Mouse (Mus musculus) hindbrain, embryonic 15.5 days (tissue): Measurements from ENCODE around the gene Scyl2. TPM values are rescaled to one million over a fixed set of nuclear protein-coding genes. Genes with fewer than 3 reads are reported as not detected.
A peak's percentile ranks its signal among the peaks of the same experiment; 100 is the strongest.
"Not testable (repeated sequence)": the region's sequence is repeated elsewhere in the genome, so short reads cannot be mapped to it uniquely, and the experiment has no call there.

ENCODE experiments used
- ATAC-seq: fragments of 200-750 bp; cut with Nextera tagmentation; 2 replicates; pipeline ENCODE4 v1.8.0; 2017; ENCODE audit warnings: low read depth, moderate number of reproducible peaks, moderate TSS enrichment; ENCODE audit not compliant: low FRiP score
- H3K27ac ChIP-seq: fragments of 300-500 bp; sonication (generic); replicated peaks from 2 replicates; pipeline ENCODE4 v1.5.1; 2015; ENCODE audit warnings: mild to moderate bottlenecking, inconsistent platforms
- H3K27me3 ChIP-seq: fragments of 300-500 bp; sonication (generic); 2 replicates; pipeline ENCODE4 v1.6.1; 2015; ENCODE audit warnings: control low read depth, inconsistent platforms
- H3K36me3 ChIP-seq: fragments of 300-500 bp; sonication (generic); 2 replicates; pipeline ENCODE4 v1.6.1; 2015; ENCODE audit warnings: control low read depth, inconsistent platforms
- H3K4me1 ChIP-seq: fragments of 300-500 bp; sonication (generic); replicated peaks from 2 replicates; pipeline ENCODE4 v1.6.1; 2015; ENCODE audit warnings: control low read depth, inconsistent platforms
- H3K4me2 ChIP-seq: fragments of 300-500 bp; sonication (generic); 2 replicates; pipeline ENCODE4 v1.6.1; 2015; ENCODE audit warnings: moderate library complexity, mild to moderate bottlenecking, inconsistent platforms
- H3K4me3 ChIP-seq: fragments of 300-500 bp; sonication (generic); 2 replicates; pipeline ENCODE4 v1.5.1; 2015; ENCODE audit warnings: mild to moderate bottlenecking, inconsistent platforms
- H3K9ac ChIP-seq: fragments of 300-500 bp; sonication (generic); 2 replicates; pipeline ENCODE4 v1.6.1; 2015; ENCODE audit warnings: inconsistent platforms
- H3K9me3 ChIP-seq: fragments of 300-500 bp; sonication (generic); 2 replicates; pipeline ENCODE4 v1.6.1; 2016; ENCODE audit warnings: control low read depth, inconsistent platforms
- WGBS: fragments of 180-500 bp; shearing (Covaris S2); methylation state at CpG from one replicate; pipeline ENCODE4 v1.1.7; 2015; 5-methylcytosine and 5-hydroxymethylcytosine counted together
- polyA plus RNA-seq: library from polyadenylated mRNA; unstranded; fragments of >200 nt; fragmentation: Nextera tagmentation; extraction: Ambion mirVana; gene quantifications from 2 replicates; pipeline ENCODE4 v1.2.1, GENCODE M21; 2015

Scyl2 gene
- polyA plus RNA-seq, 1 experiment from 2014 or later = 7.5 TPM

DNA sequence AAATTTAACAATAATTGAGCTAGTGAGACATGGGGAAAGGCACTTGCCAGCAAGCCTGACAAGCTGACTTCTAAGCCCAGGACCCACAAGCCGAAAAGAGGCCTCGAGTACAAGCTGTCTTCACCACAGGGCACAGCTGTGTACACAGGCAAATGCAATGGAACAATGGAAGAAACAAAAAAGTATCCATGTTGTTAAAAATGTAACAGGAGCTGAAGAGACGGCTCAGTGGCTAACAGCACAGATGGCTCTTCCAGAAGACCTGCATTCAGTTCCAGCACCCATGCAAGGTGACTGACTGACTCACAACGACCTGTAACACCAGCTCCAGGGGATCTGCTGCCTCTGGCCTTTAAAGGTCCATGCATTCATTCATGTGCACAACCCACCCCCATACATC, 9.5 kb downstream of the Scyl2 start:
- no peak for ATAC-seq
- WGBS = 56% methylated on average over 4 of the region's 4 CpGs

DNA sequence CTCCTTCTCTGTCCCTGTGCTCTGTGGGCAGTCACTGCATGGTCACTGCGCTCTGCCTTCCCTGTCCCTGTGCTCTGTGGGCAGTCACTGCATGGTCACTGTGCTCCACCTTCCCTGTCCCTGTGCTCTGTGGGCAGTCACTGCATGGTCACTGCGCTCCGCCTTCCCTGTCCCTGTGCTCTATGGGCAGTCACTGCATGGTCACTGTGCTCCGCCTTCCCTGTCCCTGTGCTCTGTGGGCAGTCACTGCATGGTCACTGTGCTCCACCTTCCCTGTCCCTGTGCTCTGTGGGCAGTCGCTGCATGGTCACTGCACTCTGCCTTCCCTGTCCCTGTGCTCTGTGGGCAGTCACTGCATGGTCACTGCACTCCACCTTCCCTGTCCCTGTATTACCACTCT, 15.7 kb downstream of the Scyl2 start:
- H3K27me3 ChIP-seq, H3K4me2 ChIP-seq, H3K9ac ChIP-seq, H3K4me1 ChIP-seq, H3K4me3 ChIP-seq, H3K36me3 ChIP-seq, H3K9me3 ChIP-seq, H3K27ac ChIP-seq, ATAC-seq: not testable (repeated sequence)
- 96% methylated on average over 5 of the region's 5 CpGs for WGBS

More for the DNA sequence above, 9.5 kb downstream of the Scyl2 start:
- no peaks in the 10 kb centered on the region for H3K27me3 ChIP-seq
- no peak overlapping the region for H3K9ac ChIP-seq
- no peak overlapping the region for H3K4me3 ChIP-seq
- no peaks in the 10 kb centered on the region for H3K9me3 ChIP-seq
- no peak overlapping the region for H3K27ac ChIP-seq
- H3K36me3 ChIP-seq = no peaks in the 10 kb centered on the region
- H3K4me1 ChIP-seq = no peaks in the 10 kb centered on the region
- no peak overlapping the region for H3K4me2 ChIP-seq

DNA sequence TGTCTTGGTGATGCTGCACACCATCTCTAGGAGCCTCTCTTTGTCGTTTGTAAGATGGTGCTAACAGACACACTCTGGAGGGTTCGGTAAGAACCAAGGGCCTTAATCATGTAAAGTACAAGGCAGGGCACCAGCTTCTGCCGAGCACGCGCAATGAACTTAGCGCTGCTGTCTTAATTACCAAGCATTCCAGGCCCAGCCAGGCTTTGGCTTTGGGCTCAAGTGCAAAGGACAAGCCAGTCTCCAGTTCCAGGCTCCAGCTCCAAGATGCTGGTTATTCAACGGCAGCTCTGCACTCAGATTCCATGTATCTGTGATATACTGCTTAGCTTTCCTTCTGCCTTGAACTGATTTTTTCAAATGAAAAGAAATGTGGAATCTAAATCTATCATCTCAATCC, 18.5 kb downstream of the Scyl2 start:
- no peak overlapping the region for H3K4me2 ChIP-seq
- 86% methylated on average over 7 of the region's 7 CpGs for WGBS
- H3K36me3 ChIP-seq = peaks cover 12% of the 10 kb centered on the region; the same call in 1 of the 2 replicates
- no peaks in the 10 kb centered on the region for H3K9me3 ChIP-seq
- H3K9ac ChIP-seq = no peak overlapping the region
- no peak overlapping the region for H3K27ac ChIP-seq
- no peak overlapping the region for H3K4me3 ChIP-seq
- no peaks in the 10 kb centered on the region for H3K4me1 ChIP-seq
- H3K27me3 ChIP-seq = no peaks in the 10 kb centered on the region
- no peak for ATAC-seq

DNA sequence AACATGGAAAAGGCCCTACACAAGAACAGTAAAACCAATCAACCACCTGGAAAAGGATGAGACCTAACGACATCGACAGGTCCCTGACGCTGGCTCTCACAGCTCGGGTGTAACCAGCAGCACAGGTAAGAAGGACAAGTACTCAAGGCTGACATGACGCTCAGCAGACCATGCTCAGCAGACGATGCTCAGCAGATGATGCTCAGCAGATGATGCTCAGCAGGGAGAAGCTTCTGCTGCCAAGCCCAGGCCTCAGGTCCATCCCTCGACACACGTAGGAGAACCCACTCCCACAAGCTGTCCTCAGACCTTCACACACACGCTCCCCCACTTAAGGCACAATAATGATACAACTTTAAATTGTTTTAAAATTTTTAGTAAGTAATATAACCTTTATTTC, 20.4 kb downstream of the Scyl2 start:
- Histone ChIP-seq H3K9ac (no peak overlapping the region), H3K4me2 (no peak overlapping the region), H3K27ac (no peak overlapping the region), H3K9me3 (no peaks in the 10 kb centered on the region), H3K36me3 (peaks cover 18% of the 10 kb centered on the region), H3K4me3 (no peak overlapping the region), H3K27me3 (no peaks in the 10 kb centered on the region), H3K4me1 (no peaks in the 10 kb centered on the region)
- ATAC-seq = no peak; the same call in 1 of the 2 replicates
- WGBS = 85% methylated on average over 9 of the region's 9 CpGs

DNA sequence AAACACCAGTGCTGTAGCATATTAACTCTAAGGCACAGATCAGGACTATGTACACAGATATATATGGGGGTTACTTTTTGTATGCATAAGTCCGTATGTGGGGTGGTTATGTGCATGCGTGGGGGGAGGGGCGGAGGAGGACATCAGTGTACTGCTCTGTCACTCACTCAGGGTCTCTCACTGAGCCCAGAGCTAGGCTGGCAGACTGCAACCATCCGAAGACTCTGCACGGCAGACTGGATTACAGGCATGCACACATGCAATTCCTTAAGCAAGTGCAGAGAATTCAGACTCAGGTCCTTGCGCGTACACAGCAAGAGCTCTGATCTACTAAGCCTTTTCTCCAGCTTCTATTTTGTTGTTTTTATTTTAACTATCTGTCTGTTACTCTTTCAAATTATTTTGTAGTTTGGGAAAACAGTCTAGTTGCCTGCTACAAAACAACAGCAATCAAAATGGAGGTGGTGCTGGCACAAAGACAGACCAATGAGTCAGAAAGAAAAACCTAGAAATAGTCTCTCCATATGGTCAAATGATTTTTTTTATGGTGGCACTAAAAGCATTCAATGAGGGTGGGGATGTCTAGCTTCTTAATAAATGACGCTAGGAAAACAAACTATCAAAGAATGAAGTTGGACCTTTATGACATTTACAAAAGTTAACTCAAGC, 21.0 kb downstream of the Scyl2 start:
- no peak for ATAC-seq

DNA sequence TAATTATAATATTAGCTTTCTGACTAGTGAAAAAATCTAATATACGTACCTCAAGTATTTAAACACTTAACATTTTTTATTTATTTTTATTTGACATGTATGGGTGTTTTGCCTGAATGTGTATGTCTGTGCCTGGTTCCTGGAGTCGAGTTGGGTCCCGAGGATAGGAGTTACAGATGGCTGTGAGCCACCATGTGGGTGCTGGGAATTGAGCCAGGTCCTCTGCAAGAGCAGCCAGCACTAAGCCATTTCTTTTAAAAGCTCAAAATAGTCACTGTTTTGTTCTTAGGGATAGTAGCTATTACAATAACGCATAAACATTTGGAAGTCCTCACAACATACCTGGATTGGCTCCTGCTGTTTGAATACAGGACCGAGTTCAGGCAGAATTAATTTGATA, 29.7 kb downstream of the Scyl2 start:
- Histone ChIP-seq H3K4me1 (no peaks in the 10 kb centered on the region), H3K9me3 (no peaks in the 10 kb centered on the region), H3K9ac (no peak overlapping the region), H3K27me3 (no peaks in the 10 kb centered on the region), H3K36me3 (peaks cover 60% of the 10 kb centered on the region), H3K27ac (no peak overlapping the region), H3K4me2 (no peak overlapping the region), H3K4me3 (no peak overlapping the region)
- WGBS = 81% methylated on average over 5 of the region's 5 CpGs
- ATAC-seq = no peak

More for the DNA sequence above, 21.0 kb downstream of the Scyl2 start:
- Histone ChIP-seq H3K4me3 (no peak overlapping the region), H3K9ac (no peak overlapping the region), H3K9me3 (no peaks in the 10 kb centered on the region), H3K27me3 (no peaks in the 10 kb centered on the region), H3K27ac (no peak overlapping the region), H3K4me1 (no peaks in the 10 kb centered on the region), H3K4me2 (no peak overlapping the region), H3K36me3 (peaks cover 18% of the 10 kb centered on the region)
- WGBS = 96% methylated on average over 8 of the region's 8 CpGs

DNA sequence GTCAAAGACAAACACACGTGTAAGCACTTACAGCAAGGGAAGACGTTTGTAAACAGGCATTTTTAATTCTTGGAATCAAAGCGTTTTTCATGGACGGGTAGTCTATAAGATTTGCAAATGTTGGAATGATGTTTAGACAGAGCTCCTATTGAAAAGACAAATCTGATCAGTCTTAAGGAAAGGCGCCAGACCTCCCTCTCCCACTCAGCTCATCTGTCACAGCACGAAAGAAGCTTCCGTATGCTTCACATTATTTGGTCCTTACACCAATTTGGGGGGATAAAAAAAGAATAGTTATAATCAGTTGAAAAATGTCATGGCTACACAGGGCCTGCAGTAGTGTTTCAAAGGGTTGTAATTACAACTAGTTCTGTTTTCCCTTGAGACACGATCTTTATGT, 33.2 kb downstream of the Scyl2 start:
- Histone ChIP-seq H3K27ac (no peak overlapping the region), H3K4me3 (no peak overlapping the region), H3K4me2 (no peak overlapping the region), H3K4me1 (no peaks in the 10 kb centered on the region), H3K9ac (no peak overlapping the region), H3K36me3 (peaks cover 60% of the 10 kb centered on the region), H3K9me3 (no peaks in the 10 kb centered on the region), H3K27me3 (no peaks in the 10 kb centered on the region)
- WGBS = 90% methylated on average over 8 of the region's 8 CpGs
- no peak for ATAC-seq

DNA sequence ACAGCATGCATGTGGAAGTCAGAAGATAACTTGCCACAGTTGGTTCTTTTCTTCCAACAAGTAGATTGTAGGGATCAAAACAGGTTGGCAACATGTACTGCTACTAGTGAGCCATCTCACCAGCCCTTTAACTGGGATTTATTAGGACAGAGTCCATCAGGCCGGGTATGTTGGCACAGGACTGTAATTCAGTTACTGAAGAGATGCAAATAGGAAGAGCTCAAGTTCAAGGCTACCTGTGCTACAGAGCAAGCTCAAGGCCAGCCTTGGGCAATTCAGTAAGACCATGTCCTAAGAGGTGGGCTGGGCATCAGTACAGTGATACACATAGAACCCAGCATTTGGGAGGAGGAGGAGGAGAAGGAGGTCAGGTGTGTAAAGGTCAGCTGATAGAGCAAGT, 34.4 kb downstream of the Scyl2 start:
- no peak for ATAC-seq
- H3K9me3 ChIP-seq = no peaks in the 10 kb centered on the region
- no peak overlapping the region for H3K4me2 ChIP-seq
- no peaks in the 10 kb centered on the region for H3K4me1 ChIP-seq
- H3K9ac ChIP-seq = no peak overlapping the region
- 92% methylated on average over 1 of the region's 1 CpGs for WGBS
- H3K36me3 ChIP-seq = peaks cover 52% of the 10 kb centered on the region
- no peak overlapping the region for H3K27ac ChIP-seq
- H3K27me3 ChIP-seq = no peaks in the 10 kb centered on the region
- no peak overlapping the region for H3K4me3 ChIP-seq

DNA sequence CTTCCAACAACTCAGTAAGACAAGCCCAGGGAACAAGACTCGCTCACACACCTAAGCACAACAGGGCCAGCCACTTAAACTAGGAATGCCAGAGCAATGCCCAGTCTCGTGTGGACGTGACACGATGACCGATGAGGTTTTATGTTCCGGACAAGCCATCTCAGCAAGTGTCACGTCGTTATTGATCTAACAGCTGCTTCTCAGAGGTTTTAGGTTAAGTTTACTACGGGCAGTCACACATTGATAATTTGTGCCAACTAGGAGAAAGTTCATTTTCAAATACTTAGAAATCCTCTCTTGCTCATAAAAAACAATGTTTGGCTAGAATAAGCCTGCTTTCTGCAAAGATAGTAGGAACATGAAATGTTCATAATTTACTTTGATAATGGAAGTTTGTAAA, 39.2 kb downstream of the Scyl2 start:
- H3K27ac ChIP-seq = no peak overlapping the region
- peaks cover 52% of the 10 kb centered on the region for H3K36me3 ChIP-seq
- no peak overlapping the region for H3K4me3 ChIP-seq
- no peaks in the 10 kb centered on the region for H3K9me3 ChIP-seq
- ATAC-seq = no peak
- no peaks in the 10 kb centered on the region for H3K27me3 ChIP-seq
- WGBS = 94% methylated on average over 9 of the region's 9 CpGs
- no peaks in the 10 kb centered on the region for H3K4me1 ChIP-seq
- H3K9ac ChIP-seq = no peak overlapping the region
- no peak overlapping the region for H3K4me2 ChIP-seq

DNA sequence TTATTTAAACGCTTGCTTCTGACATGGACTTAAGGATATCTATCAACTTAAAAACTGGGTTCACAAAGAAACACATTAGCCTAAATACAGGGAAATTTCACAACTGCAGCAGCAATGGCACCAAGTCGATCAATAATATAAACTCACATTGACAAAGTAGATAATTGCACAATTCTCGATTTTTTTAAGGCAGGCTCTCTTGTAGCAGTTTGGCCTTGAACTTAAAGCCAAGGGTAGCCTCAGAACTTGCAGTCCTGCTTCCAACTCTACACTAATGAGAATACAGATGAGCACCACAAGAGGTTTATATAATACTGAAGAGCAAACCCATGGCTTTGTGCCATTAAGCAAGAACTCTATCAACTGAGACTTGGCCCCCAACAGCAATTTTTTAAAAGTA, 49.1 kb downstream of the Scyl2 start:
- H3K4me3 ChIP-seq = no peak overlapping the region
- WGBS = 90% methylated on average over 3 of the region's 3 CpGs
- no peak for ATAC-seq
- no peak overlapping the region for H3K9ac ChIP-seq
- no peak overlapping the region for H3K27ac ChIP-seq
- H3K4me1 ChIP-seq = no peaks in the 10 kb centered on the region
- H3K36me3 ChIP-seq = peaks cover 34% of the 10 kb centered on the region
- H3K27me3 ChIP-seq = no peaks in the 10 kb centered on the region
- H3K9me3 ChIP-seq = no peaks in the 10 kb centered on the region
- no peak overlapping the region for H3K4me2 ChIP-seq

DNA sequence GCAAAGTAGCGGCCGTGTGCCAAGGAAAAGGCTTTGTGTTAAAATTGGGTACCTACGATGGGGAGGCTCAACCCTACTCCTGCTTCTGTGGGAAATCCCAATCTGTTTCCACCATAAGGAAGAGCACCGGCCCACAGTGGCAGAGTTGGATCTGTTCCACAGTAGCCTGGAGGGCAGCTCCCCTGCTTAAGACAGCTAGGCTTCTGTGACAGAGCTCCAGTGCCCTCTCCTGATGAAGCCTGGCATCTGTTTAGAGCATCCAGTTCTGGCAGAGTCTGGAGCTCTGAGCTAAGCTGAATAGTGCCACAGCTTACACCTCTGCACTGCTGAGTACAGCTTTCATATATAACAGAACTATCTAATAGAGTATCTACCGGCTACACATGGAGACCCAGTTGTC, 51.1 kb downstream of the Scyl2 start:
- Histone ChIP-seq H3K4me1 (no peaks in the 10 kb centered on the region), H3K9ac (no peak overlapping the region), H3K27me3 (no peaks in the 10 kb centered on the region), H3K9me3 (no peaks in the 10 kb centered on the region), H3K36me3 (peaks cover 14% of the 10 kb centered on the region), H3K4me2 (no peak overlapping the region), H3K27ac (no peak overlapping the region), H3K4me3 (no peak overlapping the region)
- 73% methylated on average over 5 of the region's 5 CpGs for WGBS
- peak; percentile 72; the same call in 1 of the 2 replicates for ATAC-seq

DNA sequence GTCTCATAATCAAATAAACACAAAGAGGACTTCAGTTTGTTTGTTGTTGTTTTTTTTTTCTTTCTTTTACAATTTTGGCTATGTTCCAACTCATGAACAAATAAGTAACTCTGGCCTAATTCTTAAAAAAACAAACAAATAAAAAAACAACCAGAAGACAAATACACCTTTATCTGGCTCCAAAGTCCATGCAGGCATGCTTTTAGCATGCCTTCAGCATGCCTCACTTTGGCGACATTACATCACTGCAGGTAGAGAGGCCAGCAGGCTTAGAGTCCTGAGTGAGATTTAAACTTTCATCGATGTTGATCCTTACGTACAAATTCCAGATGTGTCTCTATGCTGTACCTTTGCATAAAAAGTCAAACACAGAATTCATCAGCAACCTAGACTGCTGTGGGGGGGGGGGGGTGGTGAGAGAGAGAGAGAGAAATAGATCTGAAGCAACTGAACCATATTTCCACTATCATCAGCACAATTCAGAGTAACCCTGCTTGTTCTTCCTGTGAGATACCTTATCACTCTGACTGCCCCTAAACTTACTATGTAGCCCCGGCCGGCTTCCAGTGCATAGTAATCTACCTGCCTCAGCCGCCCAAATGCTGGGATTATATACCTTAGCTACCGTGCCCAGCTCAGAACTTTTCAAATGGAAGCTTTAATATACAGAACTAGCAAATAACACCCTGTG, 52.2 kb downstream of the Scyl2 start:
- WGBS = 93% methylated on average over 7 of the region's 7 CpGs
- H3K4me2 ChIP-seq = no peak overlapping the region
- ATAC-seq = no peak
- no peaks in the 10 kb centered on the region for H3K27me3 ChIP-seq
- no peaks in the 10 kb centered on the region for H3K9me3 ChIP-seq
- no peak overlapping the region for H3K9ac ChIP-seq
- H3K4me3 ChIP-seq = no peak overlapping the region
- no peak overlapping the region for H3K27ac ChIP-seq
- H3K4me1 ChIP-seq = no peaks in the 10 kb centered on the region
- peaks cover 9% of the 10 kb centered on the region for H3K36me3 ChIP-seq

DNA sequence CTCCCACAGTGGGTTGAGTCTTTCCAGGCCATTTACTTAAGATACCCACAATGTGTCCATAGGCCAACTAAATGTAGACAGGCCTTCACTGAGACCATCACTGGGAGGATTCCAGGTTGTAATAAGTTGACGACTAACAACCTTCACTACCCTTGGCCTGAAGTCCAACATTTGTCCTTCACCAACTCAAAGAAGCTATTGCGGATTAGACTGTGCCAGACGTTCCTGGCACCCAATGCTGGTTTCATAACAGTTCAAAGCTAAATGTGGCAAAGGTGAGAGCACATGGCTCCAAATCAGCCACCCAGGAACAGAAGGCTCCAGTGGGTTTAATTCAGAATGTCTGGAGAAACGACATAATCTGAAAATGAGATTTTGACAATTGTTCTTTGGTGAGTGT, 53.0 kb downstream of the Scyl2 start:
- no peak overlapping the region for H3K4me2 ChIP-seq
- 90% methylated on average over 4 of the region's 4 CpGs for WGBS
- H3K36me3 ChIP-seq = peaks cover 2% of the 10 kb centered on the region
- no peak for ATAC-seq
- no peaks in the 10 kb centered on the region for H3K9me3 ChIP-seq
- no peaks in the 10 kb centered on the region for H3K27me3 ChIP-seq
- H3K27ac ChIP-seq = no peak overlapping the region
- H3K4me1 ChIP-seq = no peaks in the 10 kb centered on the region
- no peak overlapping the region for H3K4me3 ChIP-seq
- no peak overlapping the region for H3K9ac ChIP-seq
